Mouse (Mus musculus) cerebellum, adult 8-10 months (tissue): ENCODE measurements around the gene Pitpnm3.

Source experiments
- DNase-seq: peaks from one replicate; pipeline ENCODE4 v3.0.0; 2022

Pitpnm3 gene

DNA sequence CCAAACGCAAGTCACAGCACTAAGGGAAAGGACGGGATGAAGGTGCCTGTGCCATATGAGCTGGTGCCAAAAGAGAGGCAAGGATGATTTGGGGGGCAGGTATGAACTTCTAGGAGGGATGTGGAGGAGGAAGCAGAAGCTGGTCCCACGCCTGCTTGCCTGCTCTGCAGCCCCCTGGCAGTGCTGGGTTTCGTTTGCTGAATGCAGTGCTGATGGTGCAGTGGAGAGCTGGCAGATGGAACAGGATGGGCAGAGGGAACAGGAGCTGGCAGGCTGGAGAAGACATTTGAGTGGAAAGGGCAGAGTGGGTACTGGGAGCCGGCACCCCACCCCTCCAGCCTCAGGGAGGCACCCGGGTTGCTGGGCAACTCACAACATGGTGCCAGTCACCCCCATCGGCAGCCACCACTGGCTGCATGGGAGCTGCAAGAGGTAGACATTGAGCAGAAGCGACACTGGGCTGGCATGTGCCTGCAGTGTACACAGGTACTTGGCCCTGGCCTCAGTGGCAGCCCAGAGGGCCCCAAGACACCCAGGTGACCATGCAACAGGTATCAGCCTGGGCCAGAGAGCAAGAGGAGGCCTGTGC, 86.3 kb downstream of the Pitpnm3 start:
- no peak for DNase-seq

DNA sequence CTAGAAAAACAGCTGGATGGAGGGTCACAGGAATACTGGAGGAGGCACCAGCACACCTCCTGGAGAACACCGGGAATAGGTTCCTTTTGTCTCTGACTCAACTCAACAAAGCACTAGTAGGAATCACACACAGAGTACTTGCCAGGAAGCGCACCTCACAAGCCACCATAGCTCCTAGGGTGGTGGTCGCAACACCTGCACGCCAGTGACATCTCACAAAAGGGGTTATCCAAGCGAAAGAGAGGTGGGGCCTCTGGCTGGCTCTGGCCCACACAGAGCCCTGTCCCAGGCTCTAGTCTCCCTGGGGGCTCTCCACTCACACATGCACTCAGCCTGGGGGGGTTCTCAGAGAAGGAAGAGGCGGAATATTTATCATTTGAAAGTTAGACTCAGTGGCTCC, 86.8 kb downstream of the Pitpnm3 start:
- DNase-seq, result no peak

- DNase-seq, result no peak
These were observed 91.3 kb downstream of the Pitpnm3 start for GRCm38 (mm10) chr11:72044231-72044630.

GRCm38 (mm10) chr11:72042631-72043030, 92.9 kb downstream of the Pitpnm3 start:
- DNase-seq, result no peak

DNA sequence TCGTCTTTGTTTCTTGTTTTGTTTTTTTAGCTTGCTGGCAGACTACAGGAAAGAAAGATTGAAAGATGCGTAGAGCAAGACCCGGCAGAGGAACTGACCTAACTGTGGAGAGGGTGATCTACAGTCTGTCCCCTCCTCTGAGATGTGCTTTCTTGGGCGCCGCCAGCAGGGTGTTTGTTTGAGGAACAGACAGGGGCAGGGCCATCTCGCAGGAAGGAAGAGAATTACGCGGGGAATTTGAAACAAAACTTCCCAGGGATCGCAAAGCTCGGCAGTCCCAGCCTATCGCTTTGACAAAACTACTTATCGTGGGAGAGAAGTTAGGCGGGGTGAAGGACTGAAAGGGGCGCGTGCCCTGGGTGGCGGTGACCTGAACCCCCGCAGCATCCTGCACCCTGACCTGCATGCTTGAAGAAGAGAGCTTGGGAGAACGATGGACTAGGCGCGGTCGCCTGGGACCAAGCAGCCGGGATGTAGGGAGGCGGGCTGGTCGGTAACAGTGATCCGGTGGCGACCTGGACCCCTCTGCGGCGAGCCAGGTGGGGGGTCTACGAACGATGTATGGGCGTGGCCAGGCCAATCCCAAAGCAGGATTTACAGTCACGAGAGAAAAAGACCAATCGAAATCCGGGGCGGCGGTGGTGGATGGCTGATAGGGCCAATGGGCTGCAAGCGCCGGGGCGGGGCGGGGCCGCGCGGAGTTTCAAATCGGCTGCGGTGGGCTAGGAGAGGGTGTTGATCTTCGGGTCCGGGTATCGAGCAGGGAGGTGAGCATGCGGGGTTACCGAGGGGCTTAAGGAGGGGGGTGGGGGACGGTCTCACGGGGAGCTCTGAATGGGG, 93.6 kb downstream of the Pitpnm3 start, which contains the start of gene Pimreg:
TSS of gene Pimreg (plus strand) at position 265 of the 840 bp plus-strand sequence.
- peak; percentile 71 for DNase-seq

DNA sequence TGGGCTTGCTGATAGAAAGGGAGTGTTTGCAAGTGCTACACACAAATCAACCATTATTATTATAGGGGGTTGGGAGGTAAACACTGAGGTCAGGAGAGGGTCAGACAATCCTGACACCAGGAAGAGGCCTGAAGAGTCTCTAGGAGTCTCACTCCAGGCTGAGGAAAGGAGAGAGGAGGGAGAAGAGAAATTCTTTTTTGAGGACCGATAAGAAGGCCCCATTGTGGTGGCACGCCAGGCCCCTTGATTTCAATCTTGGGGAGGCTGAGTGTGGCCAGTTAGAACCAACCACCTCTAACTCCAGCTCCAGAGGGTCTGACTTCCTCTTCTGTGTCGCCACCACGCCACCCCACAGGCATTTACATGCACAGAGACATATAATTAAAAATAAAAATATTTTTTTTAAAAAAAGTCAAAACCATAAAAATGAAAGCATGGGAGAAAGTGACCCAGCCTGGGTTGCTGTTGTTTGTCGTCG, 94.2 kb downstream of the Pitpnm3 start:
- DNase-seq, result no peak

- DNase-seq, result no peak
These were observed 95.8 kb downstream of the Pitpnm3 start for GRCm38 (mm10) chr11:72039599-72040386.

GRCm38 (mm10) chr11:72037996-72038395, 97.6 kb downstream of the Pitpnm3 start:
- peak; percentile 75 for DNase-seq

DNA sequence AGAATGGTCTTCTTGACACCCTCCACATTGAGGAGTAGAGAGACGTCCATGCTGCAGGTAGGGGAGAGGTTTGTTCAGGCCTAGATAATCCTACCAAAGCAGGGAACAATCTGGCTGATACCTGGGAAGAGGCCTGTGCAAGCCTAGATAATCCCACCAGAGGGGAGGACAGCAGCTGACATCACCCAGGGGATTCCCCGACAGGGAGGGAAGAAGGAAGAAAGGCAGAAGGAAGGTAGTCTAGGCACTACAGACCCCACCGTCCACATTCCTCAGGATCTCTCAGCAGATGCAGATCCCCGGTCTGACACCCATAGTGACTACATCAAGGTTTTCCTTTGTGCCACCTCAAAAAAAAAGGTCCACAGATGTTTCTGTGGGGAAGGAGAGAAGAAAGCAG, 98.2 kb downstream of the Pitpnm3 start, which contains the start of gene Aipl1:
TSS of gene Aipl1 (minus strand) at position 101 of the 400 bp plus-strand sequence.
- DNase-seq, result no peak

GRCm38 (mm10) chr11:72032589-72032988, 103.0 kb downstream of the Pitpnm3 start:
- DNase-seq, result no peak

- no peak for DNase-seq
These were observed 103.5 kb downstream of the Pitpnm3 start for GRCm38 (mm10) chr11:72032091-72032490.

DNA sequence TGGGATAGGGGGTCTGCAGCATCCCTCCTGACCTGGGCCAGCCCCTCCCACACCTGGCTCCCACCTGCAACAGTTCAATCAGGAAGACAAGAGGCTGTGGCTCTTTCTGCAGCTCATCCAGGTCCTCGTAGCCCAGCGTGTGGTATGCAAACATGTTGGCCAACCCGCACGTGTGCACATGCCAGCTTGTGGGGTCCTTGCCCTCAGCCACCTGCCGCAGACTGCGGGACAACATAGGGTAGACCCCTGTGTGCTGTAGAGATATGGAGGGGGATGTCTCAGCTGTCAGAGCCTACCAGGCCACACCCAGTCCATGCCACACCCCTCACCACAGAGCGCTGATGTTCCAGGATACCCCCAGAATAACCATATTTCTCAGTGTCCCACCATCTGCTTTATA, 104.2 kb downstream of the Pitpnm3 start:
- DNase-seq, result no peak

DNA sequence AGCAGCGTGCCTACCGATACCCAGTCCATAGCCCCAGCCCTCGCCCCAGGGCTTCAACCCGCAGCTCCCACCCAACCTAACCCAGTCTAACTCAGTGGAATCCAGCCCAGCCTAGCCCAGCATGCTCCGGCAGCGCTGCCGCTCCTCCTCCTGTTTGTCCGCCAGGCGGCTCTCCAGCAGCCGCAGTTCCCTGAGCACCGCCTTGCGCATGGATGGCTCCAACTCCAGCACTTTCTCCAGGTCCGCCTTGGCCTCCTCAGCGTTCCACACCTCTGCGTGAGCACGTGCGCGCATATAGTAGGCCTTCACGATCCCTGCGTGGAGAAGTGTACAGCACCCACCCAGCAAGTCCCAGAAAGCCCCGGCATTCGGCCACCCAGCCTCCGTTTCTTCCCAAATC, 106.4 kb downstream of the Pitpnm3 start:
- no peak for DNase-seq

DNA sequence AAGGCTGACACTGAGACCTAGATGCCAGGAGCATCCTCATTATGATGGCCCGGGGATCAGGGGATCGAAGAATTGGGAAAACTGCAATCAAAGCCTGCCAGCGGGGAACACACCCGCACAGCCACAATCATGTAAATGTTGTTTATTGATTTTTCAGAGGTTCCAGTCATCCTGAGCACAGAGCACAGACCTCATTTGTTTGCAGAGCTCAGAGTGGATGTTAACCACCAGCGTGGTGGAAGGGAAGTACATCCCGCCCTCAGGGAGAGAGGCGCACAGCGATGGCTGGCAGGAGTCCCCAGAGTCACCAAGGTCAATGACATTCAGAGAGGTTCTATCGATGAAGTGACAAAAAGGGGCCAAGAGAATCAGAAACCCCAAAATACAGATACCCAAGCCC, 107.7 kb downstream of the Pitpnm3 start:
- DNase-seq, result no peak

- DNase-seq, result no peak
These were observed 109.1 kb downstream of the Pitpnm3 start for GRCm38 (mm10) chr11:72026516-72026915.

- no peak for DNase-seq
These were observed 109.7 kb downstream of the Pitpnm3 start for GRCm38 (mm10) chr11:72025843-72026242.

GRCm38 (mm10) chr11:72024193-72024781, 111.3 kb downstream of the Pitpnm3 start:
- DNase-seq, result peak; percentile 81

- peak; percentile 35 for DNase-seq
These were observed 112.0 kb downstream of the Pitpnm3 start for GRCm38 (mm10) chr11:72023581-72023980.

DNA sequence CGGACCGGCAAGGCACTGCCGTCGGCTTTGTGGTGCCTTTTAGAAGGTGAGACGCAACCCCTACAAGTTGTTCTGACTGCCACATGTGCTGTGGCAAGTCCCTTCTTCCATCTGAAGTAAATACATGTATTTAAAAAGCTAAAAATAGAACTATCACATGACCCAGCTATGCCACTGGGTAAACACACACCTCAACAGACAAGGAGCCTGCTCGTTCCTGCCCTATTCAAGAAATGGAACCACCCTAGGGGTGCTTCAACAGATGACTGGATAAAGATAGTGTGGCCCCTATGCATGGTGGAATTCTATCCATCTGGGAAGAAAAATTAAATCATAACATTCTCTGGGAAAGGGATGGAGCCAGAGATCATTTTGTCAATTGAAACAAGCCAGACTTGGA, 112.8 kb downstream of the Pitpnm3 start:
- DNase-seq, result no peak

- no peak for DNase-seq
These were observed 114.6 kb downstream of the Pitpnm3 start for GRCm38 (mm10) chr11:72021015-72021414.

GRCm38 (mm10) chr11:72017253-72017601, 118.4 kb downstream of the Pitpnm3 start:
- DNase-seq, result no peak

GRCm38 (mm10) chr11:72016518-72017252, 118.9 kb downstream of the Pitpnm3 start:
- no peak for DNase-seq
